Comparison of ENCODE assay signal across 14 mouse cellular contexts in genomic region chr10:84420589-84420988, GRCm38 (mm10).
"Had no signal": no experiment of that assay in that cellular context is flagged by ENCODE, and none has a peak within 500 bp of the region (broad histone marks: within the 10 kb centered on the region; RNA-seq: fewer than 3 reads in every experiment).

No protein-coding gene starts in this region.

- H3K4me1 ChIP-seq: liver, embryonic 15.5 days; stomach, embryonic 15.5 days had no signal

- ATAC-seq: lung, postnatal 0 days; midbrain, embryonic 13.5 days had no signal

- H3K4me3 ChIP-seq: layer of hippocampus, adult 2 months; limb, embryonic 10.5 days; liver, embryonic 15.5 days; midbrain, embryonic 13.5 days; myocyte; neural tube, embryonic 15.5 days; stomach, embryonic 15.5 days had no signal

- H3K27ac ChIP-seq: layer of hippocampus, adult 2 months; limb, embryonic 10.5 days; liver, embryonic 15.5 days; midbrain, embryonic 13.5 days; neural tube, embryonic 15.5 days; stomach, embryonic 15.5 days had no signal

- H3K9me3 ChIP-seq: limb, embryonic 10.5 days; liver, embryonic 15.5 days; midbrain, embryonic 13.5 days; neural tube, embryonic 15.5 days; stomach, embryonic 15.5 days had no signal

- DNase-seq: kidney, postnatal 10 days; kidney, postnatal 4 days; lung, adult 2 months; lung, postnatal 36 days; thymus, adult 2 months; thymus, postnatal 25 days had no signal

- H3K36me3 ChIP-seq: liver, embryonic 15.5 days; stomach, embryonic 15.5 days had no signal

- H3K27me3 ChIP-seq: liver, embryonic 15.5 days; midbrain, embryonic 13.5 days; neural tube, embryonic 15.5 days; stomach, embryonic 15.5 days had no signal
